Mouse (Mus musculus) hindbrain, postnatal 0 days (tissue): ENCODE results near the gene Emsy. TPM values are rescaled to one million over a fixed set of nuclear protein-coding genes. Genes with fewer than 3 reads are reported as not detected.

Experiments used
- ATAC-seq: fragments of 200-750 bp; cut with Nextera tagmentation; 2 replicates; pipeline ENCODE4 v1.8.0; 2017; ENCODE audit warnings: mild to moderate bottlenecking, moderate TSS enrichment, moderate library complexity
- DNase-seq: peaks from one replicate; pipeline ENCODE4 v3.0.0-alpha.2; 2015; ENCODE audit warnings: low spot score
- H3K27ac ChIP-seq: fragments of 300-500 bp; sonication (generic); 2 replicates; pipeline ENCODE4 v1.5.1; 2014; ENCODE audit warnings: mild to moderate bottlenecking
- H3K27me3 ChIP-seq: fragments of 300-500 bp; sonication (generic); 2 replicates; pipeline ENCODE4 v1.6.1; 2014; ENCODE audit warnings: low read length, mixed read lengths; ENCODE audit not compliant: insufficient read depth
- H3K36me3 ChIP-seq: fragments of 300-500 bp; sonication (generic); 2 replicates; pipeline ENCODE4 v1.6.1; 2014; ENCODE audit warnings: low read length, mixed read lengths; ENCODE audit not compliant: insufficient read depth
- H3K4me1 ChIP-seq: fragments of 300-500 bp; sonication (generic); 2 replicates; pipeline ENCODE4 v1.6.1; 2014; ENCODE audit warnings: antibody characterized with exemption, low read length, mixed read lengths; ENCODE audit not compliant: insufficient read depth
- H3K4me2 ChIP-seq: fragments of 300-500 bp; sonication (generic); 2 replicates; pipeline ENCODE4 v1.6.1; 2014; ENCODE audit warnings: low read depth, mild to moderate bottlenecking, low read length, moderate library complexity, mixed read lengths
- H3K4me3 ChIP-seq: fragments of 300-500 bp; sonication (generic); 2 replicates; pipeline ENCODE4 v1.5.1; 2014; ENCODE audit warnings: low read length
- H3K9ac ChIP-seq: fragments of 300-500 bp; sonication (generic); replicated peaks from 2 replicates; pipeline ENCODE4 v1.6.1; 2014; ENCODE audit warnings: mild to moderate bottlenecking, low read length, moderate library complexity, mixed read lengths
- H3K9me3 ChIP-seq: fragments of 300-500 bp; sonication (generic); 2 replicates; pipeline ENCODE4 v1.6.1; 2016; ENCODE audit warnings: low read length, mixed read lengths
- CTCF ChIP-seq: IDR thresholded peaks from 2 replicates; pipeline ENCODE4 v1.5.1; 2016; ENCODE audit warnings: antibody characterized with exemption, control low read depth, low read depth
- WGBS: fragments of 180-500 bp; shearing (Covaris S2); extraction: QIAGEN DNeasy Blood & Tissue Kit; methylation state at CpG from one replicate; pipeline ENCODE4 v1.1.7; 2014; 5-methylcytosine and 5-hydroxymethylcytosine counted together
- polyA plus RNA-seq: library from polyadenylated mRNA; unstranded; fragments of >200 nt; fragmentation: Nextera tagmentation; extraction: Ambion mirVana; gene quantifications from 2 replicates; pipeline ENCODE4 v1.2.1, GENCODE M21; 2015
- total RNA-seq: library from RNA; depleted of rRNA; stranded (reverse); fragments of >200 nt; gene quantifications from 2 replicates; pipeline ENCODE4 v1.2.3, GENCODE M21; 2014

Emsy gene
- total and polyA plus RNA-seq, 2 experiments from 2014 or later = 18.3 to 45.4 TPM

DNA sequence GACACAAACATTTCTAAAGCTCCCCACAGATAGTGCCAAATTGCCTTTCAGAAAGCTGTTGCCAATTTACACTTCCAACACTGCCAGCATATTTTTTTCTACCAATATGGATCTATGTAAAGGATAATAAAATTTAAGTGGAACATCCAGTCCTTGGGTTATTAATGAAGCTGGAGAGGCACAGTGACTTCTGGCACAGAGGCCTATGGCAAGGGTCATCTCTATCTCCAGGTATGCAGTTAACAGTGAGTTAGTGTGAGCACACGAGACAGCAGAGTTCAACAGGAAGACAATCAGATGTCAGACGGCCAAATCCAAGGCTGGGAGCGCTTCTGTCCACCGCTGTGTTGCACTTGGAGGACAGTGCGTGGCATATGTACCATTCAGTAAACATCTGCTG is 41.5 kb upstream of the Emsy start:
- Histone ChIP-seq H3K4me3 (no peak overlapping the region), H3K36me3 (no peaks in the 10 kb centered on the region), H3K9me3 (no peaks in the 10 kb centered on the region), H3K9ac (no peak overlapping the region), H3K4me1 (no peaks in the 10 kb centered on the region), H3K27ac (no peak overlapping the region), H3K27me3 (no peaks in the 10 kb centered on the region), H3K4me2 (no peak overlapping the region)
- DNase-seq (no peak), ATAC-seq (no peak)
- 65% methylated on average over 5 of the region's 5 CpGs for WGBS
- TF ChIP-seq CTCF = no peak

DNA sequence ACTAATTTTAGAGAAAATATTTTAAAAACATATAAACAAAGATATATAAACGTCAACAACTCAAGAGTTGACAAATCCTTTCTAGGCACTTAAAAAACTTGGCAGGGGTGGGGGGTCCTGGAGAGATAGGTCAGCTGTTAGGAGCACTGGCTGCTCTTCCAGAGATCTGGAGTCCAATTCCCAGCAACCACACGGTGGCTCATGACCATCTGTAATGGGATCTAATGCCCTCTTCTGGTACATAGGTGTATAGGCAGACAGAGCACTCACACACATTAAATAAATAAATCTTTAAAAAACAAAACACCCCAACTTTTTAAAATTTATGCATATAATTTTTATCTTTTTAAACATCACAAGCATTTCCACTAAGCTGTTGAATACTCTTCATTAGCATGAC is 40.9 kb upstream of the Emsy start:
- DNase-seq (peak; percentile 49), ATAC-seq (peak; percentile 61; the same call in 1 of the 2 replicates)
- H3K4me1 ChIP-seq = no peaks in the 10 kb centered on the region
- peak; percentile 66 for TF ChIP-seq CTCF
- no peaks in the 10 kb centered on the region for H3K36me3 ChIP-seq
- H3K27ac ChIP-seq = no peak overlapping the region
- 16% methylated on average over 2 of the region's 2 CpGs for WGBS
- no peak overlapping the region for H3K4me2 ChIP-seq
- H3K27me3 ChIP-seq = no peaks in the 10 kb centered on the region
- no peak overlapping the region for H3K9ac ChIP-seq
- H3K9me3 ChIP-seq = no peaks in the 10 kb centered on the region
- no peak overlapping the region for H3K4me3 ChIP-seq

DNA sequence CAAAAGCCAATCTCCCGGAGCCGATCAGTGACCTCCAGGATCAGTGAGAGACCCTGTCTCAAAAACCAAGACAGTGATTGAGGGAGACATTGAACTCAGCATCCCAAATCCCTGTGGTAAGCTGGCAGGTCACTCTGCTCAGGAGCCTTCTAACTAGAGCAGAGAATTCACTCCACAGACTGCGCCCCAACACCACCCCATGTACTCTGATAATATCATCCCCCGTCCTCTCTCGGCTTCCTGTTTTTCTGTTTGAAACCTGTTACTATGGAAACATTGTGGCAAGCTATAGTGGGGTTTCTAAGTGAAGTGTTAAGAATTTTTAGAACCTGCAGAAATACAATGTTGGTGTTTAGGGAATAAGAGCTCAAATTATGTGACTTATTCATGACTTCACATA is 37.5 kb upstream of the Emsy start:
- ATAC-seq (no peak), DNase-seq (no peak)
- Histone ChIP-seq H3K27ac (no peak overlapping the region), H3K27me3 (no peaks in the 10 kb centered on the region), H3K9ac (no peak overlapping the region), H3K4me2 (no peak overlapping the region), H3K4me3 (no peak overlapping the region), H3K9me3 (no peaks in the 10 kb centered on the region), H3K4me1 (no peaks in the 10 kb centered on the region), H3K36me3 (no peaks in the 10 kb centered on the region)
- no peak for TF ChIP-seq CTCF
- WGBS = 76% methylated on average over 5 of the region's 5 CpGs

DNA sequence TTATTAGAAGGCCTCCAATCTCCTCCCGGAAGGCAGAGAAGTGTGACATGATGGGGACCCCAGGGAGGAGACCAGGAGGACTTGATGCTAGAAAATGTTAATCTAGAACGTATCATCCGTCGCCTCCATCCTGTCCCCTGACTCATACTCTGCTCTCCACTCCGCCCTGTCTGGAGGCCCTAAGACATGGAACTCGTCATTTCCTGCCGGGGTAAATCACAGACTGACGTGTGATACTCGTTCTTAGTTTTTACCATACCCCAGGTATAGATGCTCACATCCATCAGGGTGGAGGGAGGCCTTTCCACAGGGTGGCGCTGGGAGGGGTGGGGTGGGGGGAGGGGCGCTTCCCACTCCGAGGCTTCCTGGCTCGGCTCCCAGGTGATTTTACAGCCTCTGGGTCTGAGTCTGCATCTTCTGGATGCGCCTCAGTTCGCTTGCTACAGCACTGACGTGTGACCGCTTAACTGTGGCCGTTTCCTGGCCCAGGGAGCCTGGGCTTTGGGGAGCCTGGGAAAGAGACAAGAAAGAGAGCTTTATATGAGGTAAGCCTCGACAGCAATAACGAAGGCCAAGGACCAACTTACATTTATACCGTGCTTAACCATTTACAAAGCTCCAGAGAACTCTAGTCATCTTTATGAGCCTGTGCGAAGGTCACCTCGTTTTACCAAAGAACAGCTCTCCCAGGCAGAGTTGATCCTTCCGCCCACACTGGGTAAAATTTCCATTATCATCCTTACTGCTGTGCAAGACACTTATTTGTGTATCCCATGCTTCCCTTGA is 36.4 kb upstream of the Emsy start:
- Histone ChIP-seq H3K4me2 (no peak overlapping the region), H3K27me3 (no peaks in the 10 kb centered on the region), H3K4me1 (no peaks in the 10 kb centered on the region), H3K27ac (no peak overlapping the region), H3K36me3 (no peaks in the 10 kb centered on the region), H3K9ac (no peak overlapping the region), H3K4me3 (no peak overlapping the region), H3K9me3 (no peaks in the 10 kb centered on the region)
- DNase-seq = no peak
- TF ChIP-seq CTCF = no peak
- WGBS = 46% methylated on average over 24 of the region's 24 CpGs
- no peak for ATAC-seq

DNA sequence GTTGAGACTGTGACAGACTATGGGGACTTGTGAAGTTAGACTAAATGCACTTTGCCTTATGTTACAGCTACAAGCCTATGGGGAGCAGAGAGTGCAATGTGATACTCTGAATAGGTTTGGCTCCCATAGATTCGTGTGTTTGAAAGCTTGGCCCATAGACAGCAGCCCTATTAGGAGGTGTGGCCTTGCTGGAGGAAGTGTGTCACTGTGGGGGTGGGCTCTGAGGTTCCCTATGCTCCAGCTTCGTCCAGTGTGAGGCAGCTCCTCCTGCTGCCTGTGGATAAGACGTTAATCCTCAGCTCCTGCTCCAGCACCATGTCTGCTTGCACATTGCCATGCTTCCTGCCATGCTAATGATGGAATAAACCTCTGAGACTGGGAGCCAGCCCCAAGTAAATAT is 34.2 kb upstream of the Emsy start:
- H3K9ac ChIP-seq = no peak overlapping the region

DNA sequence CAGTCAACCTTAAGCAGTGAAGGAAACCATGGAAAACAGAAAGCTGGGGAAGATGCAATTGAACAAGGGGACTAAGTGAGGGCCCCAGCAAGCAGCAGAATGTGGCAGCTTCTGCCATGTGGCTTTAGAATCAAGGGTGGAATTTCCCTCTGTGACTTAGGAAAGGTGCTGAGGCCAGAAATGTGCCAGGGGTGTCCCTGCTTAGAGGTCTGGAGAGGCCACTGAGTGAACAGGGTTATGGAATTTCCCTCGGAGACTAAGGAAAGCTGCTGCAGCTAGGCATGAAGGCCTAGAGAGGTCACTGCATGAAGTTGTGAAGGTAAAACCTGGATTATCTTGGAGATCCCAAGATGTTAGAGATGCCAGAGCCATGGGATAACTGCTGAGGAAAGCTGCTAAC is 33.5 kb upstream of the Emsy start:
- no peaks in the 10 kb centered on the region for H3K4me1 ChIP-seq
- no peak overlapping the region for H3K4me3 ChIP-seq
- no peak overlapping the region for H3K4me2 ChIP-seq
- no peaks in the 10 kb centered on the region for H3K36me3 ChIP-seq
- no peaks in the 10 kb centered on the region for H3K27me3 ChIP-seq
- no peak overlapping the region for H3K27ac ChIP-seq
- ATAC-seq (no peak), DNase-seq (no peak)
- 94% methylated on average over 1 of the region's 1 CpGs for WGBS
- no peaks in the 10 kb centered on the region for H3K9me3 ChIP-seq
- H3K9ac ChIP-seq = no peak overlapping the region
- no peak for TF ChIP-seq CTCF

More for the DNA sequence above, 34.2 kb upstream of the Emsy start:
- no peak for TF ChIP-seq CTCF
- H3K9me3 ChIP-seq = no peaks in the 10 kb centered on the region
- 14% methylated on average over 3 of the region's 3 CpGs for WGBS
- ATAC-seq (no peak), DNase-seq (no peak)
- H3K4me3 ChIP-seq = no peak overlapping the region
- H3K27ac ChIP-seq = no peak overlapping the region
- H3K4me1 ChIP-seq = no peaks in the 10 kb centered on the region
- H3K27me3 ChIP-seq = no peaks in the 10 kb centered on the region
- no peaks in the 10 kb centered on the region for H3K36me3 ChIP-seq
- H3K4me2 ChIP-seq = no peak overlapping the region

DNA sequence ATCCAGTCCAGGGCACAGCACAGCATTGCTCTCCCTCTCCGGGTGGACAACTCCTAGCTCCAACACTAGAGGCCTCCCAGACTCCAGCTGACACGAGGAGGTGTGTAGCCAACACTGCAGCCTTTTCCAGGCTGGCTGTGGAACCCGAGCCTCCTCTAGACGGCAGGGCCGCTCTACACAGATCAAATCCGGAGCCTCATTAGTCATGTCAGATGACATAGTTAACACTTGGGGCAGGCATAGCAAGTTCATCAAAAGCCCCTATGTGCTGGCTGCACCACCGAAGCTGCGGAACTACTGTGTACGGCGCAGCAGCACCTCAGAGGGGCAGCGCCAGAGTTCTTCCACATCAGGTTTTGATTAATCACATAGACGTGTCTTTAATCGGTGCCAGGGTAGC is 29.3 kb upstream of the Emsy start:
- Histone ChIP-seq H3K4me3 (no peak overlapping the region), H3K4me2 (no peak overlapping the region), H3K9me3 (no peaks in the 10 kb centered on the region), H3K4me1 (no peaks in the 10 kb centered on the region), H3K27me3 (no peaks in the 10 kb centered on the region), H3K27ac (no peak overlapping the region), H3K9ac (no peak overlapping the region), H3K36me3 (no peaks in the 10 kb centered on the region)
- ATAC-seq (peak; percentile 83), DNase-seq (peak; percentile 73)
- peak; percentile 64 for TF ChIP-seq CTCF
- 40% methylated on average over 13 of the region's 13 CpGs for WGBS
